Mouse (Mus musculus): ENCODE data around the gene Clstn1.
A peak's percentile ranks its signal among the peaks of the same experiment; 100 is the strongest.

Clstn1 gene

DNA sequence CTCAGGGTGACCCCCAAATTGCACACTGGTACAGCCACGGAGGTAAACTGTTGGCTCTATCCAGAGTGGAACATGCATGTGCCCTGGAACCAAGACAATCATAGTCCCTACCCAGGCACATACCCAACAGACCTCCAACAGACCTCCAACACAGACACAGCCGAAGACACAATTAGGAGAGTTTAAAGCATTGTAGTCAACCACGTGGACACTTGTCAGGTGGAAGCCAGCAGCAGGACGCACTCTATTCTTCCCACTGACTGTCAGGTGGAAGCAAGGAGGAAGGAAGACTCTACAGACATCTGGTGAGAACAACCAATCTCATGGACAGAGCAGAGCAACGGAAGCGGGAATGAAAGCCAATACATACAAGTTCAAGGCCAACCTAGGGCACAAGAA, 79.4 kb downstream of the Clstn1 start:
- no peak for DNase-seq (ENCODE audit: inconsistent age in 2 of 2, low spot score in 1 of 2)

DNA sequence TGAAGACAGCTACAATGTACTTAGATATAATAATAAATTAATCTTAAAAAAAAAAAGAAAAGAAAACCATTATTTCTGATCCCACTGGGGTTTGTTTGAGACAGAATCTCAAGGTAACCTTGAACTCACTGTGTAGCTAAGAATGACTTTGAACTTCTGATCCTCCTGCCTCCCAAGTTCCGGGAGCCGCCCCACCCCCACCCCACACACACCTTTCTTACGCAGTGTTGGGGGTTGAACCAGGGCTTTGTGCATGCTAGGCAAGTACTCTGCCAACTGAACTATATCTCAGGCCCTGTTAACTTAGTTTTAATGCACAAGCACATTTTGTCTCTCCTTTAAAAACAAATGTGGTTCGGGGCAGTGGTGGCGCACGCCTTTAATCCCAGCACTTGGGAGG, 84.9 kb downstream of the Clstn1 start:
- DNase-seq (ENCODE audit: inconsistent age in 2 of 2, low spot score in 1 of 2), result no peak

DNA sequence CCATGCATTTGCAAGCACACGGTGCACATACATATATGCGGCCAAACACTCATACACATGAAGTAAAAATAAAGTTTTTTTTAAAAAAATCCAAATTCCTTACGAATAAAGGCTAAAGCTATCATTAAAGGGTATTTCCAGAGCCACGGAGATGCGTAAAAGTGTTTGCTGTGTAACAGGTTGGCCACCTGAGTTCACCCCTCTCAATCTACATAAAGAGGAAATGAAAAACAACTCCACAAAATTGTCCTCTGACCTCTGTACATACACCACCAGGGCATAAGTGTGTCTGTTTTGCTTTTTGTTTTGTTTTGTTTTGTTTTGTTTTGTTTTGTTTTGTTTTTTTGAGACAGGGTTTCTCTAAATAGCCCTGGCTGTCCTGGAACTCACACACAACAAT, 86.5 kb downstream of the Clstn1 start:
- no peak for DNase-seq (ENCODE audit: inconsistent age in 2 of 2, low spot score in 1 of 2)

DNA sequence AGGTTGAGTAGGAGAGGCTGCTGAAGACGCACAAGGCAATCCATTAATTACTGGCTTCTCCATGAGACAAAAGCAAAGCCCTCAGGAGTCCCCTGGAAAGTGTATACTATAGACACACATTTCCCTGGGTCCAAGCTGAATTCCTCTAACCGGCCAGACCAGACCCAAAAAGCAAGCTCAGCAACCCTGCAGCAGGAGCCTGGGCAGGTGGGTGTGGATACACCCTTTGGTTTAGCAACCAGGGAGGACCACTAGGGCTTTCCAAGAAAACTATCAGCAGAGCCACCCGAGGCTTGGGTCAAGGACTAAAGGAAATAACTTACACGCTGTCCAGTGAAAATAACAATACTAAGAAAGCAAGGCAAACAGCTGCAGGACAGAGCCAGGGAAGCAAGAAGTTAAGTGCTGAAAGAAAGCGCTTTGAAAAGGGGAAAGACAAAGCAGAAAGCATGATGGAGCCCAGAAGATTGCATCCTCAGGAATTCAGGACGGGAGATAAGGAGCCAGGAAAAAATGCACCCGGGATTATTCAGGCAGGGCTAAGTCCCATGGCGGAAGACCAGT, 88.6 kb downstream of the Clstn1 start:
- no peak for DNase-seq (ENCODE audit: inconsistent age in 2 of 2, low spot score in 1 of 2)

DNA sequence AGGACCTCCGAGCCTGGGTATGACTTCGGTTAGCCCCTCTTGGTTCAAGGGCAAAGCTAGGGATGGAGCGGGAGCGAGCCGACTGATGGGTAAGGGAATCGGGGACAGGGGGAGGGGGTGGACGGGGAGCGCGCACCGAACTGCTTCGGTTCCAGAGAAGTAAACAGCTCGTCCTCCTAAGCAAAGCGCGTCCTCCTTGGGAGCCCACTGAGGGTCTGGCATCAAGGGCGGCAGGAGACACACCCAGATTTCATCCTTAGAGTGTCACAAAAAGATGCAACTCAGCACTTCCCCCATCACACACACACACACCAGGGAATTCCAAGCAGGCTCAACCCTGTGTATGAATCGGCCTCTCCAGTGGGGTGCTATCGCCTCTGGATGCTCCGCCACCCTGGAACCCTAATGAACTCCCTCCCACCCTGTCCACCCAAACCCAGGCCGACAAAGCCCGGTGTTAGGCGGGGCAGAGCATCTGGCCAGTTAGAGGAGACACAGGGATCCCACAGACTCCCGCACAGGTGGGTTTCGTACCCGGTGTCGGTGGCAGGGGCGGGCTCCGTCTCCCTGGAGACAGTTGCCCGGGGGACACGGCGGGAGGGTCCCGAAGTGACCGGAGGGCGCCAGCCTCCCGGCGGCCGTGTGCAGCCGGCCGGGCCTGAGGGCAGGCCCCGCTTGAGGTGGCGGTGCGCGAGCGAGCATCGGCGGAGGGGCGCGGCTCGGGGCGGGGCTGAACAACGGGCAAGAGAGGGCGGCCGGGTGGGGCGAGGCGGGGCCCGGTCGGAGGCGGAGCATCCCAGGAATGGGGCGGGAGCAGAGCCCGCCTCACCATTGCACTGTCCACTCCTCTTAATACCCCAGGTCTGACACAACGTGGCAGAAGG, 89.4 kb downstream of the Clstn1 start:
- DNase-seq (ENCODE audit: inconsistent age in 2 of 2, low spot score in 1 of 2), result peak; percentile 85 to 94

DNA sequence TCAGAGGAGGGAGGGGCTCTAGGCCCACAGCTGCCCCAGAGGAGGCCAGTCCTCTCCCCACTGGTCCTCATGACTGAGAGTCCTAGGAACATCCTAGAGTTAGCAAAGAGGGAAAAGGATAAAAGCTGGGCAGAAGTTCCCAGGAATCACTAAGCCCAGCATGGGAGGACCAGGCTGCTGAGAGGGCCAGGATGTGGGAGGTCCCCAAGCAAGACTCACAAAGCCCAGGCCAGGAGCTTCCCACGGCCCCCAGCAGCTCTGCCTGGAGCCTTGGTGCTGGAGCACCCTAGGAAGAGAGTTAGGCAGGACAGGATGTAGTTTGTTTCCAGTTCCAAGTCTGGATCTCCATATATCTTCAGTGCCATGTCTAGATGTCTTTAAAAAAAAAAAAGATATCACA, 91.7 kb downstream of the Clstn1 start:
- DNase-seq (ENCODE audit: inconsistent age in 2 of 2, low spot score in 1 of 2), result no peak

DNA sequence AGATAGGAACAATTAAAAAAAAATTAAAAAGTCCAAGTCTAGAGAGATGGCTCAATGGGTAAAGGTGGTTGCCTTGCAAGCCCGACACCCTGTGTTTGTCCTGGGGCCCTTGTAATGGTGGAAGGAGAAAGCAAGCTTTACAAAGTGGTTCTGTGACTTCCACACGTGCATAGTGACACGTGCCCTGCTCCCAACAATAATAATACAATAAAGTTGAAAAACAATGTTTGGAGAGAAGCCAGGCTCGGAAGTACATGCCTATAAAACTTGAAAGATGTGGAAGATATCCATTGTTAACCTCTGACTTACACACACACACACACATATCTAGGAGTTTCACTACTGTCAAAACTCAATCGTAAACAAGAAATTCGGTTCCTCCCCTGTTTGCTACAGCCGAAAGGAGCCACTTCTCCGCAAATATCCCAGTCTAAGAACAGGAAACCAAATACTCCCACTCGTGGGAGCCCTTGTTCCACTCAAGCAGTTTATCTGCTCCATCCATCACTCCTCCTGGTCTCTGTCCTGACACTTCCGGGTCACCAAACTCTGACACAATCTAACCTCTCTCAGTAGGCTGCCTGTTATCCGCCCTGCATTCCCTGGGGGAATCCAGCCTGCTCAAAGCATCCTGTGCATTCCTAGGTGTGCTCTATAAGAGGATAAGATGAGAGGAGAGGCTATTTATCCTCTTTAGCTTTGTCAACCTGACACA, 92.9 kb downstream of the Clstn1 start:
- DNase-seq (ENCODE audit: inconsistent age in 2 of 2, low spot score in 1 of 2), result no peak

DNA sequence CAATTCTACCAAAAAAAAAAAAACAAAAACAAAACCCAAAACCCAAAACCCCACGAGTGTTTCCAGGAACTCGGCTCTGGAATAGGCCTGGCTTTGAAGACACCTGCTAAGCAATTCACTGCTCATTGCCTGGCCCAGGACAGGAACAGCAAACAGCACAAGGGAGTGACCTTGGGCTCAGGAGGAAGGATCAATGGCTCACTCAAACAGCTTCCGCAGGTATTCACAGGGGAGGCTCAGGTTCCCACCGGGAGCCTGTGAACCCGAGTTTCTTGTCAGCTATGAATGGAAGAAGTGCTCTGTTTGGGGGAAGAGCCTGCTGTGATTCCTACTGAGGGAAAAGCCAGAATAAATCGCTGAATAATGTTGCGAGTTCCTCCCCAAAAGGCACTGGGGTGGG, 97.6 kb downstream of the Clstn1 start:
- DNase-seq (ENCODE audit: inconsistent age in 2 of 2, low spot score in 1 of 2), result no peak

DNA sequence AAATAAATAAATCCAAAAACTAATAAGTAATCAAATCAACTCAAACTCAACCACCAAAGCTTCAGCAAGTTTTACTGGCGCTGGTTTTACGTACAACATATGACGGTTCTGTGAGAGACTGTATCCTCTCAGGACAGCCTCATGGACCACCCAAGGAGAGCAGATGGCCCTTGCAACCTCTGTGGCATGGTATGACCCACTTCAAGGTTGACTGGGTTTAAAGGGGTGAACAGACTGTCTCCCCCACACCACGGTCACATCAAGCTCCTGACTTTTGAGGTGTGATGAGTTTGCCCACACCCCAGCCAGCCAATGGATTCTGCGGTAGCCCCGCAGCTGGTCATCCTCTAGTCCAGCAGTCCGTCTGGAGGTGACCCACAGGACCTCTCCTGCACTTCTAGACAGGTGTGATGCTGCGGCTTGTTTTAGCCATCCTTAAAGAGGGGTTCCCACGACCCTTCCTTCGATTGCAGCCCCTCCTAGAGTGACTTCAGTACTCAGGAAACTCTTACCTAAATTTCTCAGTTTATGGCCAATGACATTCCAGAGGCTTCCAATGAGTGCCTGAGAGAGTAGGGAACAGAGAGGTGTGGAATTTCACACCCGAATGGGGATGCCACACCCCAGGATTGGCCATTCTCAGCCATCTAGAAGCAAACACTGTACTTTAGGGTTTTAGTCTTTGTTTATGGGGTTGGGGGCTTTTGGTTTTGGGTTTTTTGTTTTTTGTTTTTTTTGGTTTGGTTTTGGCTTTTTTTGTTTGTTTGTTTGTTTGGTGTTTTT, 98.8 kb downstream of the Clstn1 start:
- no peak for DNase-seq (ENCODE audit: inconsistent age in 2 of 2, low spot score in 1 of 2)

DNA sequence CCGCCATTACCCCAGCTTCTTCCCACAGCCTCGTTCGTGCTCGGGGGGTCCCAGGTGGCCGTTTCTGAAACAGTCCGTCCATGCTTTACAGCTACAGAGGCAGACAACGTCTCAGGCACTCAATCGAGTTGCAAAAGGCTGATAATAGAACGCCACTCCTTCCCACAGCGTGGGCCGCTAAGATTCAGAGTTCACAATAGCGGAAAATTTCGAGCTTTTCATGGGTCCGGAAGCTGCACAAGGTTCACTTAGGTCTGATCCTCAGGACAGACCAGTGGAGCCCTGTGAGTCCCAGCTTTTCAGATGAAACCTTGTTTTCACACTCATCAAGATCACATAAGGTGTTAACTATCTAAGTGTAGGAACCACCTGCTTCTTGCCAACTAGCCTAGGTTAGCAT, 102.6 kb downstream of the Clstn1 start:
- no peak for DNase-seq (ENCODE audit: inconsistent age in 2 of 2, low spot score in 1 of 2)

DNA sequence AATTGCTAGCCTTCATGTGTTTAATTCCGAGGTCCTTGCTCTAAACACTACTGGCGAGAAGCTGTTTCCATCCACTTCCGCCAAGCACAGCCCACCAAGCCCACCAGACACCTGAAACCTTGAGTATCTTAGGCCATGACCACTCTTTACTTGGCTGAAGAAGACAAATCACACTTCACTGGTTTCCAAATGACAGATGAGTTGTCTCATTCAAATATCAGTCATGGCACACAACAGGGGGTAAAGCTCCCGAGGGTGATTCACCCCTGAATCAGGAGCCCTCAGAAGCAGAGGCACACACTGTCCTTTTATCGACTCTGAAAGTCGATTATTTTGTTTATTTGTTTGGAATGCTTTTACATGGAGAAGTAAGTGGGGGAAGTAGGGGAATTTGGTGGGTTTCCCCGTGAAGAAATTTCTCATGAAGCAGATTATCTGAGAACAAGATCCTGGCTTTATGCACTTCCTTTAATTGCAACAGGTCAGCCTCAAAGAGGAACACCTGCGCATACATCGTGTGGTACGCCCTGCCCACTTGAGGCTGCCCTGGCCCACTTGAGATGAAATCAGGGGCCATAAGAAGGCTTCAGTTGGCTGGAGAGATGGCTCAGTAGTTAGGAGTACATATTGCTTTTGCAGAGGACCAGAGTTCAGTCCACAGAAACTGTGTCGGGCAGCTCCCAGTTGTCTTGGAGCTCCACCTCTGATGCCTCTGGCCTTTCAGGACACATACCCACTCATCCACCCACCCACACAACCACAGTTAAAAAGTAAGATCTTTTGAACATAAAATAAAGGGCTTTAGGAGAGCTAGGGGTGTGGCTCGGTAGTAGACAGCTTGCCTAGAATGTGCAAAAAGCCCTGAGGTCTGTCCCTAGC, 103.8 kb downstream of the Clstn1 start:
- DNase-seq (ENCODE audit: inconsistent age in 2 of 2, low spot score in 1 of 2), result no peak

DNA sequence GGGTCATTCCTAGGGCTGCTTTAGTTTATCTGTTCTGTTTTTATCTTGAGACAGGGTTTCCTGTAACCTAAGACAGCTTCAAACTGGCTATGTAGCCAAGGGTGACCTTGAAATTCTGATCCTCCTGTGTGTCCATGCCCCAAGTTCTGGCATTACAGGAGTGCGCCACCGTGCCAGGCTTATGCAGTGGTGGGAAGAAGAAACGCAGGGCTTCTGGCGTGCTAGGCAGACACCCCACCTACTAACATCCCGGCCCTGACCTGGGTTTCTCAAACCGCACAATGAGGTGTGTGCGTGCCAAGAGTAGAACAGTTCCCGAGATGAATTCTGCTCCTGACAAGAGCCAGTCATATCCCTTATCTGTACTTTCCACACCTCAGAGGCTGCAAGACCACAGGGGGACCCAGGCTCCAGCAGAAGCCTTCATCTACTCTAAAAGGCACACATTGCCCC, 104.6 kb downstream of the Clstn1 start:
- no peak for DNase-seq (ENCODE audit: inconsistent age in 2 of 2, low spot score in 1 of 2)

DNA sequence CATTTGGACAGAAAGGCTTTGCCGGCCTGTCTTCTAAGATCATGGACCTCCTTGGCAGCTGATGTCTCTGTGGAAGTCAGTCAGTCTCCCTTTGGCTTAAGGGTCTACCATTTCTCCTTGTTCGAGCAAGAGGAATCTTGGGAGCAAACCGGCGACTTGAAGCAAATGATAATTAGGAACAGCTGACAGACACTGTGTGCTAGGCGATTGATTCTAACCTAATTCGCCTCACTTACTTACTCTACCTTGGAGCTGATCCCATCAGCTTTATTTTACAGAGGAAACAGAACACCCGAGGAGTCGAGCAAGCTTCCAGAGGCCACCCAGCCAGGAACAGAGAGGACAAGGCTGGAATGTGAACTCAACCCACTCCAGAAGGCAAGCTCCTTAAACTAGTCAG, 105.1 kb downstream of the Clstn1 start:
- no peak for DNase-seq (ENCODE audit: inconsistent age in 2 of 2, low spot score in 1 of 2)

DNA sequence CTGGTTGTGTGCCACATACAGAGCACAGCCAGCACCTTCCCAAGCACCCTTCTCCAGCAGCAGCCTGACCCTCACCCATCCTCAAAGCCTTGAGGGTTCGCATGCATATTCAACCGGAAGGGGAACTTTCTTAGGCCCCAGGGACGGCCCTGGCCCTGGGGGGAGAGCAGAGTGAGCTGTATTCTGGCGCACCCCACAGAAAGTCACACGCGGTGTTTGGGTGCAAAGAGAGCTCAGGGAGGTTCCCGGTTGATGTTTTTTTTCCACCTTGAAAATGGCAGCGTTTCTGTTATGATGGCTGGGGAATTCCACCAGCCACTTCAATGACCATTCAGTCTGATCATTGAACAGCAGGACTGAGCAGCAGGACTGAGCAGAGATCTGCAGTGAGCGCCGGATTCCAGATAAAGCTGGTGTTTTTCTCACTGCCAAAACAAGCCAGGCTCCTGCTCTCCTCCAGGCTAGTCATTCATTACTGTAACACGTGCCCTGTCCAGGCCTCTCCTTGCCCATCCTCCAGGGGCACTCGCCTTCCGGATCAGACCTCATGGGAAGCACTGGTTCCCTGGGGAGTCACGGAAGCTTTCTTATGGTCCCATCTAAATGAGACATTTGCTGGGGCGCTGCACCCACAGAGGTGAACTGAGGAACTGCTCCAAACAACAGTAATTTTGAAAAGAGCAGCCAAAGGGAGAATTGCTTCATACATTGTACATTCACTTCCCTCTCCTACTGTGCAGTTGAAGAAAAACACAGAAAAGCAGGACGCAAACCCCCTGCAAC, 110.1 kb downstream of the Clstn1 start:
- no peak for DNase-seq (ENCODE audit: inconsistent age in 2 of 2, low spot score in 1 of 2)

DNA sequence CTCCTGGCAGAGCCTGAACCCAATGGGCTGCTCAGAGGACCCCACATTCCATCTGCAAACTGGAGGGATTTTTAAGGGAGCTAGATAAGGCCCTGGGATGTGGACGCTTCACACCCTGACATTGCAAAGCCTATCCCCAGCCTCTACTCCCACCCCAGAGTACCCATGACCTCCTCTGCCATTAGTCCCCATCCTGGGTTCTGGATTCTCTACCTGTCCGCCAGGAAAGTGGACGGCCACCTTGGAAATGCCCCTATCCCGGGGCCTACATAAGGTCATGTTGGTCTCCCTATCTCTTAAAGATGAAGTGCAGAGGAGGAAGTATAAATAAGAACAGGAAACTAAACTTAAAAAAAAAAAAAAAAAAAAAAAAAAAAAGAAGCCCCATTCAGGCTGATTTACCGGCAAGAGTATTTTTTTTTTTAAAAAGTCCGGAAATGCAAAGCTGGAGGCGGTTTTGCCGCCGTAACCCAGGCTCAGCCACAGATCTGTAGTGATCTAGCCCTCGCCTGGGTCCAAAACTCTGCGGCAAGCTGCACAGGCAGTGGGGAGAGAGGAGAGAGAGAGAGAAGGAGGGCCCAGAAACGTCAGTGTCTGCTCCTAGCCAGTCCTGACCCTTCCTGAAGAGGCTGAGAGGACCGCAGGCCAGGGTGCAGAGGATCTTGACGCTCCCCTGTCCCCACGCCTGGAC, 111.4 kb downstream of the Clstn1 start:
- DNase-seq (ENCODE audit: inconsistent age in 2 of 2, low spot score in 1 of 2), result no peak

DNA sequence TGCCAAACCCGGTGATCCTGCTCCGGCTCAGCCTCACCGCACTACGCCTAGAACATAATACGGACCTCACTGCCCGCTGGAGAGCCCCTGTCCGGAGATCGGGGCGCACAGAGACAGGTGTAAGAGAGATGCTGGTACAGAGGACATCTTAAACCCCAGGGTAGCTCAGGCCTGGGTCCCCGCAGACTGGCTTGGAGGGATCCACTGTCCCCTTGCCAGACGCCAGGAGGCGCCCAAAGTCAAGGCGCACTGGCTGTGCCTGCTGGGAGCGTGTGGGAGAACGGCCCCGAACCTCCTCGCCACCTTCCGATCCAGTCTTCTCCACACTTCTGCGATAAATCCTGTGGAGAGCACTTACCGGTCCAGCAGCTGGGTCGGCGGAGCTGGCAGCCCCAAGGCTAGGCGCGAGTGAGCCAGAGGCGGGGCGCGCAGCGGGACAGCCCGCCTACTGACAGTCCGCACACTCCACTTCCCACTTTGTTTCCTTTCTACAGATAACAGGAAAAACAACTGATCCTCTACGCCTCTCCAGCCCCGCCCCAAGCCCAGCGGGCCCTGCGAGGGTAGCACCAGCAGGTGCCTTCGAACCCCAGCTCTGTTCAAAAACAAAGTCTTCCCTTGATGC, 112.0 kb downstream of the Clstn1 start:
- peak; percentile 60 to 85 for DNase-seq (ENCODE audit: inconsistent age in 2 of 2, low spot score in 1 of 2)

Measured in adrenal gland, adult (tissue).